9 mouse cellular contexts compared by ENCODE assay signal in genomic region chr3:55226501-55227213, GRCm38 (mm10). TPM values are rescaled to one million over a fixed set of nuclear protein-coding genes. Genes with fewer than 3 reads are reported as not detected.
DNase-seq lines count a peak whose midpoint lies in the region; ATAC-seq lines count a peak whose summit lies in the region.
"Had no signal": no experiment of that assay in that cellular context is flagged by ENCODE, and none has a peak within 500 bp of the region (broad histone marks: within the 10 kb centered on the region; RNA-seq: fewer than 3 reads in every experiment).

No protein-coding gene starts in this region.

- H3K9me3 ChIP-seq in hindbrain, embryonic 11.5 days (ENCODE audit: control insufficient read depth, low read length), result no peaks in the 10 kb centered on the region

- peaks cover 5% of the 10 kb centered on the region for H3K4me1 ChIP-seq in hindbrain, embryonic 11.5 days (replicated peaks; ENCODE audit: control insufficient read depth, insufficient read depth, low read length)

- H3K4me2 ChIP-seq in hindbrain, embryonic 11.5 days (replicated peaks; ENCODE audit: low read depth, low read length), result no peak overlapping the region

- H3K9ac ChIP-seq in hindbrain, embryonic 11.5 days (ENCODE audit: low read depth, low read length), result no peak overlapping the region

- H3K36me3 ChIP-seq in hindbrain, embryonic 11.5 days (ENCODE audit: control insufficient read depth, insufficient read depth, low read length), result no peaks in the 10 kb centered on the region

- no peak overlapping the region for H3K4me3 ChIP-seq in hindbrain, embryonic 11.5 days (ENCODE audit: low read depth, low read length)

- H3K27ac ChIP-seq in hindbrain, embryonic 11.5 days (ENCODE audit: low read depth, low read length), result no peak overlapping the region

- ATAC-seq in hindbrain, embryonic 11.5 days (ENCODE audit: low FRiP score), result peak; percentile 74
- ATAC-seq in monocyte, adult 5-6 weeks (replicated peaks; ENCODE audit: insufficient number of reproducible peaks, low FRiP score, low TSS enrichment, poor library complexity, severe bottlenecking), result no peak

- peak; percentile 34 for DNase-seq in layer of hippocampus, adult 9-11 months
- no peak for DNase-seq in layer of hippocampus, adult 11-12 months (ENCODE audit: low spot score)
- DNase-seq in embryo, embryonic 10.5 days (ENCODE audit: low spot score), result peak; percentile 55
- DNase-seq in hindbrain, embryonic 11.5 days (ENCODE audit: low spot score), result peak; percentile 45
- DNase-seq in mesoderm, embryonic 11.5 days (ENCODE audit: low read depth, low spot score), result peak; percentile 49
- no peak for DNase-seq in ovary, postnatal 14 days (ENCODE audit: low spot score)
- no peak for DNase-seq in urinary bladder, postnatal 4 days (ENCODE audit: low spot score in 2 of 2)

- 24% methylated on average over 17 of the region's 18 CpGs for WGBS in hindbrain, embryonic 11.5 days

- H3K27me3 ChIP-seq in hindbrain, embryonic 11.5 days (ENCODE audit: control insufficient read depth, insufficient read depth, low read length), result no peaks in the 10 kb centered on the region

RNA-seq across cellular contexts. Expression of gene Dclk1, which starts 15.5 kb away (rescaled TPM):
- 76.6 and 94.8 TPM in 2 replicates for polyA plus RNA-seq in hindbrain, embryonic 11.5 days (2014; fragmentation: Nextera tagmentation; extraction: Ambion mirVana)
- not detected in 3 replicates for total RNA-seq in monocyte, adult 5-6 weeks (2017)

RNA-seq across cellular contexts. Expression of gene Sohlh2, which starts 44.8 kb away (rescaled TPM):
- polyA plus RNA-seq in hindbrain, embryonic 11.5 days (2014; fragmentation: Nextera tagmentation; extraction: Ambion mirVana), result not detected in 2 replicates
- total RNA-seq in monocyte, adult 5-6 weeks (2017), result not detected in 3 replicates
- polyA plus RNA-seq: heart, embryonic 14.5 days had no signal

Comparison
In these comparisons a context has a peak if more than half of its experiments do, and no peak if none do; other contexts are left out.
1. DNase-seq: peak in layer of hippocampus, adult 9-11 months (single experiment), embryo, embryonic 10.5 days (single experiment), hindbrain, embryonic 11.5 days (single experiment) and mesoderm, embryonic 11.5 days (single experiment); none in layer of hippocampus, adult 11-12 months (single experiment), ovary, postnatal 14 days (single experiment) and urinary bladder, postnatal 4 days (0 of 2).